Mouse (Mus musculus) embryonic facial prominence, embryonic 11.5 days (tissue): ENCODE measurements around the gene Ehd3. TPM values are rescaled to one million over a fixed set of nuclear protein-coding genes. Genes with fewer than 3 reads are reported as not detected.

ENCODE experiments used
- ATAC-seq: fragments of 200-750 bp; cut with Nextera tagmentation; replicated peaks from 2 replicates; pipeline ENCODE4 v1.8.0; 2017; ENCODE audit warnings: low read depth; ENCODE audit not compliant: insufficient number of reproducible peaks, low FRiP score, low TSS enrichment
- DNase-seq: peaks from one replicate; pipeline ENCODE4 v3.0.0-alpha.2; 2015; ENCODE audit warnings: low spot score
- H3K27ac ChIP-seq: fragments of 300-500 bp; sonication (generic); replicated peaks from 2 replicates; pipeline ENCODE4 v1.5.1; 2014; ENCODE audit warnings: mild to moderate bottlenecking, low read depth, low read length, control low read depth
- H3K27me3 ChIP-seq: fragments of 300-500 bp; sonication (generic); 2 replicates; pipeline ENCODE4 v1.6.1; 2014; ENCODE audit warnings: mild to moderate bottlenecking, low read length, moderate library complexity, mixed read lengths; ENCODE audit not compliant: control insufficient read depth, insufficient read depth
- H3K36me3 ChIP-seq: fragments of 300-500 bp; sonication (generic); replicated peaks from 2 replicates; pipeline ENCODE4 v1.6.1; 2014; ENCODE audit warnings: low read depth, mild to moderate bottlenecking, low read length, moderate library complexity, mixed read lengths; ENCODE audit not compliant: control insufficient read depth, insufficient read depth
- H3K4me1 ChIP-seq: fragments of 300-500 bp; sonication (generic); 2 replicates; pipeline ENCODE4 v1.6.1; 2014; ENCODE audit warnings: low read length, mixed read lengths; ENCODE audit not compliant: control insufficient read depth, insufficient read depth
- H3K4me2 ChIP-seq: fragments of 300-500 bp; sonication (generic); 2 replicates; pipeline ENCODE4 v1.6.1; 2014; ENCODE audit warnings: low read depth, mild to moderate bottlenecking, control low read depth, low read length, moderate library complexity
- H3K4me3 ChIP-seq: fragments of 300-500 bp; sonication (generic); 2 replicates; pipeline ENCODE4 v1.5.1; 2014; ENCODE audit warnings: low read depth, low read length, control low read depth
- H3K9ac ChIP-seq: fragments of 300-500 bp; sonication (generic); replicated peaks from 2 replicates; pipeline ENCODE4 v1.6.1; 2014; ENCODE audit warnings: mild to moderate bottlenecking, control low read depth, low read length
- H3K9me3 ChIP-seq: fragments of 300-500 bp; sonication (generic); replicated peaks from 2 replicates; pipeline ENCODE4 v1.6.1; 2016; ENCODE audit warnings: mild to moderate bottlenecking, low read length, inconsistent platforms, mixed read lengths; ENCODE audit not compliant: control insufficient read depth
- WGBS: fragments of 180-500 bp; shearing (Covaris S2); extraction: QIAGEN DNeasy Blood & Tissue Kit; methylation state at CpG from one replicate; pipeline ENCODE4 v1.1.7; 2014; 5-methylcytosine and 5-hydroxymethylcytosine counted together
- polyA plus RNA-seq: library from polyadenylated mRNA; unstranded; fragments of >200 nt; fragmentation: Nextera tagmentation; extraction: Ambion mirVana; gene quantifications from 2 replicates; pipeline ENCODE4 v1.2.1, GENCODE M21; 2014

Ehd3 gene
- polyA plus RNA-seq, 1 experiment from 2014 or later = 7.1 TPM

DNA sequence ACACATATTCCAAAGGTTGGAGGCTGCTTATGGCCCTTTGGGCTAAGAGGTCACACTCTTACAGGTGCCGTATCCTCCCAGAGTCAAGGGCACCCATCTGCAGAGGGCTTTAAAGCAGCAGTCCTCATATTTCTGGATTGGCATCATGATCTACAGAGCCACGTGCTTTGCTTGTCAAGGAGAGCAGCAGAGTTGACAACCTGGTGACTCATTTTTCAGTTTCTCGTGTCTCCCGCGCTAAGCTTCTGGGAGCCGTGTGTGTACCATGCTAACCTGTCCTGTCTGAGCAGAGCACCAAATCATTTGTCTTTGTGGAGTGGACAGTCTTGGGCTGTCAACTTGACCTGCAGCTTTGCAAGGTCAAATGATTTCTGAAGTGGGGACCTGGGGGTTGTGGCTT lies 2.4 kb downstream of the Ehd3 start:
- H3K4me3 ChIP-seq = no peak overlapping the region
- no peak overlapping the region for H3K9ac ChIP-seq
- no peak overlapping the region for H3K27ac ChIP-seq
- H3K36me3 ChIP-seq = no peaks in the 10 kb centered on the region
- 87% methylated on average over 6 of the region's 6 CpGs for WGBS
- H3K4me1 ChIP-seq = no peaks in the 10 kb centered on the region
- ATAC-seq (no peak), DNase-seq (no peak)
- no peaks in the 10 kb centered on the region for H3K27me3 ChIP-seq
- H3K4me2 ChIP-seq = no peak overlapping the region
- no peaks in the 10 kb centered on the region for H3K9me3 ChIP-seq

GRCm38 (mm10) chr17:73807211-73807610 lies 3.3 kb downstream of the Ehd3 start:
- ATAC-seq (no peak), DNase-seq (no peak)
- Histone ChIP-seq H3K27me3 (no peaks in the 10 kb centered on the region), H3K27ac (no peak overlapping the region), H3K36me3 (no peaks in the 10 kb centered on the region), H3K4me2 (no peak overlapping the region), H3K4me1 (no peaks in the 10 kb centered on the region), H3K4me3 (no peak overlapping the region), H3K9me3 (no peaks in the 10 kb centered on the region), H3K9ac (no peak overlapping the region)
- 90% methylated on average over 5 of the region's 5 CpGs for WGBS

DNA sequence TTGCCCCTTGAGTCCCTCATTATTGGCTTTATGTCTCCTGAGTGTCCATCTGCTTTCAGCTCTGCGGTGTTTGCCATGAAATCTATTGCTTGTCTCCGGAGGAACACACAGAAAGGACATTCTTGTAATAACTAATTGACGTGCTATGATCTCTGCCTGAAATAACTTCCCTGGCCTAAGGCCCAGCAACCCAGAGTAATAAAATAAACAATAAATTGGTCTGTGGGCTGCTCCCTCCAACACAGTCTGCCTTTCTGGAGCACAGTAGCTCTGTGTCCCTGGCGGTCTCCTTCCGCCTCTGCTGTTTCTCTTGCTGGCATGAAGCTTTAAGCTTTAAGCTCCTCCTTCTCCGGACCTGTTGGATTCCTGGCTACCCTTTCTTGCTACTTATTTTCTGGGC lies 4.5 kb downstream of the Ehd3 start:
- Histone ChIP-seq H3K9ac (no peak overlapping the region), H3K27ac (no peak overlapping the region), H3K36me3 (no peaks in the 10 kb centered on the region), H3K4me1 (no peaks in the 10 kb centered on the region), H3K4me2 (no peak overlapping the region), H3K9me3 (no peaks in the 10 kb centered on the region), H3K4me3 (no peak overlapping the region), H3K27me3 (no peaks in the 10 kb centered on the region)
- WGBS = 76% methylated on average over 6 of the region's 6 CpGs
- DNase-seq (no peak), ATAC-seq (no peak)

DNA sequence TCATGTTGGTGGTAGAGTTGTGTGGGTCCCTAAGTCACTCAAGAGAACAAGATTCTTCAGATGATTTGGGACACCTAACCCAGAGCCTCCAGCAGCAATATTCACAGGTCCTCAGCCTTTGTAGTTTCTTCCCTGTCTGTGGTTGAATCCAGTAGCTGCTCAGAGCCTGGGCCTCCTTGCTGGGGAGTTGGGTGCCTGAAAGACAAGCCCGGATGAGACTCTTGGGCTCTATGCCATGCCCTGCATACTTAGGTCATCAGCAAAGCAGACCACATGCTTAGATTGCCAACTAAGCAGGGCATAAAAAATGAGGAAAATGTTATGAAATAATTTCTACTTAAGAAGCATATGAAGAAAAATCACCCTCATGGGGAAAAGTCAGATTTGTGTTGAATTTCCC lies 6.9 kb downstream of the Ehd3 start:
- ATAC-seq (no peak), DNase-seq (no peak)
- no peaks in the 10 kb centered on the region for H3K9me3 ChIP-seq
- H3K9ac ChIP-seq = no peak overlapping the region
- no peaks in the 10 kb centered on the region for H3K27me3 ChIP-seq
- no peaks in the 10 kb centered on the region for H3K4me1 ChIP-seq
- no peak overlapping the region for H3K4me3 ChIP-seq
- H3K36me3 ChIP-seq = no peaks in the 10 kb centered on the region
- WGBS = 94% methylated on average over 1 of the region's 1 CpGs
- H3K27ac ChIP-seq = no peak overlapping the region
- no peak overlapping the region for H3K4me2 ChIP-seq

DNA sequence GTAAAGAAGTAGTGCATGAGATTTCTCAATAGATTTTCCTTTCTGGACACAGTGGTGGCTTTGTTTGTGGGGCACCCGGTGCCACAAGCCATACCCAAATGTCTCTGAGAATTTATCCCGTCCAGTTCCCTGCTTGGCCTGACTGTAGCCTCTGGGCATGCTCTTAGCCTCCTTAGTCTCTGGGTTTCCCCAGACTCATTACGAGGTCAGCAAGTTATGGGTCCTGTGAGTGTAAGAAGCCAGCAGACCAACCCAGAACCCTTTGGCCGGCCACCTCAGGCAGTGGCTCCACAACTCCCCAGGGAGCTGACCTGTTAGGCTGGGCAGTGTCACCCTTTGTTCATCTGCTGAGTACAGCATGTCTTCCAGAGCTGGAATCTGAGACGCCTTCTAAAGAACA lies 7.6 kb downstream of the Ehd3 start:
- no peaks in the 10 kb centered on the region for H3K4me1 ChIP-seq
- ATAC-seq (no peak), DNase-seq (no peak)
- H3K36me3 ChIP-seq = no peaks in the 10 kb centered on the region
- H3K27ac ChIP-seq = no peak overlapping the region
- no peak overlapping the region for H3K4me3 ChIP-seq
- 36% methylated on average over 5 of the region's 5 CpGs for WGBS
- H3K4me2 ChIP-seq = no peak overlapping the region
- H3K27me3 ChIP-seq = no peaks in the 10 kb centered on the region
- no peak overlapping the region for H3K9ac ChIP-seq
- H3K9me3 ChIP-seq = no peaks in the 10 kb centered on the region

DNA sequence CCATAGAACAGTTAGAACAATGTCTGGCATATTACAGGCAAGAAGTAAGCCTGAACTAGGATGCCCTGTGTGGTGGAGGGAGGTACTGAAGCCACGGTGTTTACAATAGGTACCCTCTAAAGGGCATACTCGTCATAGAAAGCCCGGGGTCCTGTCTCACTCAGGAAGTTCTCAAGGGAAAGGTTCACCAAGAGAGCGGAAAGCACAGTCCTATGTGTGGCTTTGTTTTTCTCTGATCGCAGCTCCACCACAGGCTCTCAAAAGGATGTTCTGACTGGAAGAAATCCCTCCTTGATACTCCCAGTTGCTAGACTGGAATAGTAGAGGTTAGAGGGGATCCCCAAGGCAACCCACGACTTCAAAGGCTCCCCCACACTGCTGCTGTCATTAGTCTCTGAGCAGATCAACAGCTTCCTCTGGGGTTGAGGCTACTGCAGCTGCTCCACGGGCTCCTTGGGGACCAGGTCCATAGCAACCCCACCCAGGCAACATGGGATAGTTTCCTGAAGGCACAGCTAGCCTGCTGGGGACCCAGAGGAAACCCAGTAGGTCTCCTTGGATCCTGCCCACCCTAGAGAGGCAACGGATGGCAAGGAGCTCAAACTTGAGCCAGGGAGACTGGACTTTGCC lies 9.2 kb downstream of the Ehd3 start:
- 75% methylated on average over 8 of the region's 8 CpGs for WGBS
- no peaks in the 10 kb centered on the region for H3K4me1 ChIP-seq
- ATAC-seq (no peak), DNase-seq (no peak)
- H3K36me3 ChIP-seq = no peaks in the 10 kb centered on the region
- H3K9me3 ChIP-seq = no peaks in the 10 kb centered on the region
- no peak overlapping the region for H3K4me3 ChIP-seq
- H3K4me2 ChIP-seq = no peak overlapping the region
- H3K27ac ChIP-seq = no peak overlapping the region
- no peaks in the 10 kb centered on the region for H3K27me3 ChIP-seq
- H3K9ac ChIP-seq = no peak overlapping the region

- no peak overlapping the region for H3K4me3 ChIP-seq
Measured at GRCm38 (mm10) chr17:73814500-73815190, 10.7 kb downstream of the Ehd3 start.

DNA sequence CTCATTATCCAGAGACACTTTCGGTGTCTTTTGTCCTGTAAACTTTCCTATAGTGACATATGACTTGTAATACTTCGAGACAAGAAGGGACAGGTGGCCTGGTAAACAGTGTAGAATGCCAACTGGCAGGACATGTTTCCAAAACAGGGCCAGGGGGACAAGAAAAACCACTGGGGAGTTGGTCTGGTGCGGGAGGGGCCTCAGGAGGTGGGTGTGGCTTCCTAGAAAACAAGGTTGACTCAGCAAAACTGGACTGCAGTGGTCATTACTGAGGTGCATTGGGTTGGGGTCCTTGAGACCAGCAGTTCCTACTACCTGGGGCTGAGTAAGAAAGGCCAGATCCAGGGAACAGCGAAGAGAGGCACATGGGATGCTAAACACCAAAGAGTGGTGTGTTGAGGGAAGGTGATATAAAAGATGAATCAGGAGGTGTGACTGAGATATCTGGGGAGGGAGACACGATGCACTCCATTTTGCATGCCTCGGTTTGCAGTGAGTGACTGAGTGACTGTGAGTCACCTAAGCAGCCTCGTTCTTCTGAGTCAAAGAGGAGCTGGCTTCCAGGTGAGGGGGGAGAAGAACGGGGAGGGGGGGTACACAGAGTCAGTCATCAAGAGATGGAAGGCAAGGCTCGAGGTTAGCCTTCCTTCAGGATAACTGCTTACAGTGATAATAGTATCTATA lies 13.9 kb downstream of the Ehd3 start:
- H3K36me3 ChIP-seq = no peaks in the 10 kb centered on the region
- no peak for DNase-seq
- no peaks in the 10 kb centered on the region for H3K9me3 ChIP-seq
- H3K4me1 ChIP-seq = no peaks in the 10 kb centered on the region
- H3K27ac ChIP-seq = no peak overlapping the region
- WGBS = 86% methylated on average over 9 of the region's 9 CpGs
- no peak overlapping the region for H3K4me2 ChIP-seq
- H3K9ac ChIP-seq = no peak overlapping the region
- no peak overlapping the region for H3K4me3 ChIP-seq
- no peak for ATAC-seq
- H3K27me3 ChIP-seq = no peaks in the 10 kb centered on the region

More at GRCm38 (mm10) chr17:73814500-73815190, 10.7 kb downstream of the Ehd3 start:
- DNase-seq (no peak), ATAC-seq (no peak)
- Histone ChIP-seq H3K27me3 (no peaks in the 10 kb centered on the region), H3K9me3 (no peaks in the 10 kb centered on the region), H3K27ac (no peak overlapping the region), H3K4me1 (no peaks in the 10 kb centered on the region), H3K36me3 (no peaks in the 10 kb centered on the region), H3K9ac (no peak overlapping the region), H3K4me2 (no peak overlapping the region)
- 86% methylated on average over 6 of the region's 6 CpGs for WGBS
